13 mouse cellular contexts compared by ENCODE assay signal in the genomic region with DNA sequence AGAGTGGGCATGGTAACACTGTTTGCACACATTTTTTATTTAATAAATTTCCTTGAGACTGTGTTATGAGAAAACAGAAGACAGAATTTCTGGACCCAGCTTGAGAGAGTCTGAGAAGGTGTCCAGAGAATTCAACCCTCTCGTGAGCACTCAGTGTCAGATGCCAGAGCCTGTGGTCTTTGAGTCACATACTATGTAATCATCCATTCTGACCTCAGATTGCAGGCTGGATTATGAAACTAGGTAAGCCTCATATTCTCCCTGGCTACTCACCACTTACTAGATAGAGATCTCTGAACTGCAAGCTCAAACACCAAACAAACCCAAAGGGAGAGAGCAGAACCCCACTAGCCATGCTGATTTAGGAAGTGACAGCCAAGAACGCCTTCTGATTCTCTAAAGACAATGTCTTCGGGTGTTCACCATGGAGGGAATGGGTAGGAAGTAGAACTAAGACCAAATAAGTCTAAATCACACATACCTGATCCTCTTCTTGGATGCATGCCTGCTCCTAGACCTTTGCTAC. TPM values are rescaled to one million over a fixed set of nuclear protein-coding genes. Genes with fewer than 3 reads are reported as not detected.
"Had no signal": no experiment of that assay in that cellular context is flagged by ENCODE, and none has a peak within 500 bp of the region (broad histone marks: within the 10 kb centered on the region; RNA-seq: fewer than 3 reads in every experiment).

No protein-coding gene starts in this region.

- DNase-seq: kidney, postnatal 25 days; layer of hippocampus, postnatal 36 days; left cerebral cortex, postnatal 4 days; liver, postnatal 0 days; lung, embryonic 14.5 days; retina, postnatal 1 day; right cerebral cortex, postnatal 25 days; spleen, adult 18-20 months; thymus, postnatal 25 days had no signal

RNA-seq across cellular contexts. Expression of a gene that starts 28.7 kb away (rescaled TPM):
- total RNA-seq: layer of hippocampus, adult 2 months; layer of hippocampus, postnatal 10 days; layer of hippocampus, postnatal 36 days; left cerebral cortex, postnatal 4 days had no signal
- polyA plus RNA-seq: midbrain, embryonic 10.5 days; myocyte had no signal
